Mouse (Mus musculus) limb, embryonic 15.5 days (tissue): Measurements from ENCODE around the gene Ldlrad3. TPM values are rescaled to one million over a fixed set of nuclear protein-coding genes. Genes with fewer than 3 reads are reported as not detected.

Experiments
- ATAC-seq: fragments of 200-750 bp; cut with Nextera tagmentation; 2 replicates; pipeline ENCODE4 v1.8.0; 2017; ENCODE audit warnings: low read depth, moderate TSS enrichment; ENCODE audit not compliant: insufficient number of reproducible peaks, low FRiP score, low TSS enrichment
- H3K27ac ChIP-seq: fragments of 300-500 bp; sonication (generic); 2 replicates; pipeline ENCODE4 v1.5.1; 2015; ENCODE audit warnings: moderate library complexity, mild to moderate bottlenecking, inconsistent platforms
- H3K27me3 ChIP-seq: fragments of 300-500 bp; sonication (generic); 2 replicates; pipeline ENCODE4 v1.6.1; 2015; ENCODE audit warnings: inconsistent platforms
- H3K36me3 ChIP-seq: fragments of 300-500 bp; sonication (generic); 2 replicates; pipeline ENCODE4 v1.6.1; 2015; ENCODE audit warnings: inconsistent platforms
- H3K4me1 ChIP-seq: fragments of 300-500 bp; sonication (generic); 2 replicates; pipeline ENCODE4 v1.6.1; 2015; ENCODE audit warnings: inconsistent platforms
- H3K4me2 ChIP-seq: fragments of 300-500 bp; sonication (generic); 2 replicates; pipeline ENCODE4 v1.6.1; 2015; ENCODE audit warnings: mild to moderate bottlenecking, inconsistent platforms
- H3K4me3 ChIP-seq: fragments of 300-500 bp; sonication (generic); 2 replicates; pipeline ENCODE4 v1.5.1; 2015; ENCODE audit warnings: mild to moderate bottlenecking, inconsistent platforms
- H3K9ac ChIP-seq: fragments of 300-500 bp; sonication (generic); 2 replicates; pipeline ENCODE4 v1.6.1; 2015; ENCODE audit warnings: inconsistent platforms
- H3K9me3 ChIP-seq: fragments of 300-500 bp; sonication (generic); 2 replicates; pipeline ENCODE4 v1.6.1; 2016; ENCODE audit warnings: inconsistent platforms
- WGBS: fragments of 180-500 bp; shearing (Covaris S2); methylation state at CpG from one replicate; pipeline ENCODE4 v1.1.7; 2015; 5-methylcytosine and 5-hydroxymethylcytosine counted together
- polyA plus RNA-seq: library from polyadenylated mRNA; unstranded; fragments of >200 nt; fragmentation: Nextera tagmentation; extraction: Ambion mirVana; gene quantifications from 2 replicates; pipeline ENCODE4 v1.2.1, GENCODE M21; 2015

The Ldlrad3 gene
- 55.1 and 58.3 TPM in 2 replicates for polyA plus RNA-seq

- H3K4me1 ChIP-seq = peaks cover 41% of the 10 kb centered on the region
- peak within 1 kb of the TSS; percentile 69 for H3K9ac ChIP-seq
- no peaks in the 10 kb centered on the region for H3K9me3 ChIP-seq
- under 1% methylated on average over 62 of the region's 77 CpGs for whole genome bisulfite sequencing
- ATAC-seq = peak; percentile 93
- peak within 1 kb of the TSS; percentile 81 for H3K4me3 ChIP-seq
- no peaks in the 10 kb centered on the region for H3K27me3 ChIP-seq
- peak within 1 kb of the TSS; percentile 97 for H3K27ac ChIP-seq
- H3K4me2 ChIP-seq = peak within 1 kb of the TSS; percentile 72
- no peaks in the 10 kb centered on the region for H3K36me3 ChIP-seq
Measured at GRCm38 (mm10) chr2:102185951-102186561, at the start of gene Ldlrad3. Gene Ldlrad3 (minus strand): TSS chr2:102186385.

GRCm38 (mm10) chr2:102231470-102231869 is 45.3 kb upstream of the Ldlrad3 start:
- 14% methylated on average over 5 of the region's 5 CpGs for WGBS
- no peaks in the 10 kb centered on the region for H3K9me3 ChIP-seq
- H3K9ac ChIP-seq = no peak overlapping the region
- H3K36me3 ChIP-seq = no peaks in the 10 kb centered on the region
- no peak overlapping the region for H3K4me3 ChIP-seq
- peak overlapping the region; percentile 87 for H3K27ac ChIP-seq
- H3K4me1 ChIP-seq = peaks cover 20% of the 10 kb centered on the region
- no peaks in the 10 kb centered on the region for H3K27me3 ChIP-seq
- no peak overlapping the region for H3K4me2 ChIP-seq
- ATAC-seq = peak; percentile 86

- H3K4me1 ChIP-seq = peaks cover 20% of the 10 kb centered on the region
- no peak for ATAC-seq
- H3K9ac ChIP-seq = no peak overlapping the region
- H3K27me3 ChIP-seq = no peaks in the 10 kb centered on the region
- WGBS = 94% methylated on average over 2 of the region's 2 CpGs
- H3K4me2 ChIP-seq = no peak overlapping the region
- H3K36me3 ChIP-seq = no peaks in the 10 kb centered on the region
- no peaks in the 10 kb centered on the region for H3K9me3 ChIP-seq
- H3K4me3 ChIP-seq = no peak overlapping the region
- no peak overlapping the region for H3K27ac ChIP-seq
Measured at GRCm38 (mm10) chr2:102229126-102229525, 42.9 kb upstream of the Ldlrad3 start.

GRCm38 (mm10) chr2:102228331-102228730 is 42.1 kb upstream of the Ldlrad3 start:
- WGBS = 53% methylated on average over 5 of the region's 5 CpGs
- Histone ChIP-seq H3K9me3 (no peaks in the 10 kb centered on the region), H3K4me1 (peaks cover 20% of the 10 kb centered on the region), H3K4me3 (no peak overlapping the region), H3K27ac (no peak overlapping the region), H3K27me3 (no peaks in the 10 kb centered on the region), H3K36me3 (no peaks in the 10 kb centered on the region), H3K9ac (no peak overlapping the region), H3K4me2 (no peak overlapping the region)
- no peak for ATAC-seq

GRCm38 (mm10) chr2:102227839-102228238 is 41.7 kb upstream of the Ldlrad3 start:
- Histone ChIP-seq H3K27ac (no peak overlapping the region), H3K27me3 (no peaks in the 10 kb centered on the region), H3K36me3 (no peaks in the 10 kb centered on the region), H3K4me3 (no peak overlapping the region), H3K4me1 (peaks cover 19% of the 10 kb centered on the region), H3K4me2 (no peak overlapping the region), H3K9me3 (no peaks in the 10 kb centered on the region), H3K9ac (no peak overlapping the region)
- ATAC-seq = no peak
- 83% methylated on average over 8 of the region's 8 CpGs for WGBS

- Histone ChIP-seq H3K27me3 (no peaks in the 10 kb centered on the region), H3K9me3 (no peaks in the 10 kb centered on the region), H3K4me3 (no peak overlapping the region), H3K4me1 (peaks cover 7% of the 10 kb centered on the region), H3K4me2 (no peak overlapping the region), H3K36me3 (no peaks in the 10 kb centered on the region), H3K9ac (no peak overlapping the region), H3K27ac (no peak overlapping the region)
- no peak for ATAC-seq
- 77% methylated on average over 15 of the region's 15 CpGs for WGBS
Measured at GRCm38 (mm10) chr2:102226274-102226673, 40.1 kb upstream of the Ldlrad3 start.

- ATAC-seq = no peak
- WGBS = 36% methylated on average over 11 of the region's 11 CpGs
- no peaks in the 10 kb centered on the region for H3K9me3 ChIP-seq
- H3K4me3 ChIP-seq = no peak overlapping the region
- no peaks in the 10 kb centered on the region for H3K4me1 ChIP-seq
- H3K27ac ChIP-seq = no peak overlapping the region
- no peak overlapping the region for H3K4me2 ChIP-seq
- no peaks in the 10 kb centered on the region for H3K36me3 ChIP-seq
- H3K27me3 ChIP-seq = no peaks in the 10 kb centered on the region
- no peak overlapping the region for H3K9ac ChIP-seq
Measured at GRCm38 (mm10) chr2:102223355-102224128, 37.4 kb upstream of the Ldlrad3 start.

- Histone ChIP-seq H3K4me1 (no peaks in the 10 kb centered on the region), H3K36me3 (no peaks in the 10 kb centered on the region), H3K27ac (no peak overlapping the region), H3K4me2 (no peak overlapping the region), H3K27me3 (no peaks in the 10 kb centered on the region), H3K9ac (no peak overlapping the region), H3K9me3 (no peaks in the 10 kb centered on the region), H3K4me3 (no peak overlapping the region)
- ATAC-seq = no peak
- WGBS = 64% methylated on average over 3 of the region's 3 CpGs
Measured at GRCm38 (mm10) chr2:102222749-102223148, 36.6 kb upstream of the Ldlrad3 start.

- Histone ChIP-seq H3K27ac (no peak overlapping the region), H3K4me1 (0 out of 2 replicates have a peak, but pooled peaks cover 2% of the 10 kb centered on the region), H3K9me3 (no peaks in the 10 kb centered on the region), H3K4me3 (no peak overlapping the region), H3K36me3 (no peaks in the 10 kb centered on the region), H3K27me3 (no peaks in the 10 kb centered on the region), H3K4me2 (no peak overlapping the region), H3K9ac (no peak overlapping the region)
- WGBS = 96% methylated on average over 1 of the region's 1 CpGs
- no peak for ATAC-seq
Measured at GRCm38 (mm10) chr2:102216817-102217216, 30.6 kb upstream of the Ldlrad3 start.

- no peak for ATAC-seq
- Histone ChIP-seq H3K9me3 (no peaks in the 10 kb centered on the region), H3K4me3 (no peak overlapping the region), H3K27ac (no peak overlapping the region), H3K4me2 (no peak overlapping the region), H3K4me1 (0 out of 2 replicates have a peak, but pooled peaks cover 2% of the 10 kb centered on the region), H3K9ac (no peak overlapping the region), H3K27me3 (no peaks in the 10 kb centered on the region), H3K36me3 (no peaks in the 10 kb centered on the region)
- WGBS = 17% methylated on average over 4 of the region's 4 CpGs
Measured at GRCm38 (mm10) chr2:102212096-102212495, 25.9 kb upstream of the Ldlrad3 start.

- Histone ChIP-seq H3K27ac (no peak overlapping the region), H3K27me3 (no peaks in the 10 kb centered on the region), H3K9me3 (no peaks in the 10 kb centered on the region), H3K36me3 (no peaks in the 10 kb centered on the region), H3K4me2 (peak overlapping the region; percentile 30), H3K9ac (no peak overlapping the region), H3K4me1 (peaks cover 19% of the 10 kb centered on the region), H3K4me3 (no peak overlapping the region)
- ATAC-seq = no peak
- WGBS = 7% methylated on average over 14 of the region's 14 CpGs
Measured at GRCm38 (mm10) chr2:102205672-102206399, 19.7 kb upstream of the Ldlrad3 start.

- H3K9me3 ChIP-seq = no peaks in the 10 kb centered on the region
- no peak overlapping the region for H3K27ac ChIP-seq
- no peaks in the 10 kb centered on the region for H3K36me3 ChIP-seq
- H3K4me3 ChIP-seq = no peak overlapping the region
- H3K9ac ChIP-seq = no peak overlapping the region
- no peak overlapping the region for H3K4me2 ChIP-seq
- peaks cover 21% of the 10 kb centered on the region for H3K4me1 ChIP-seq
- ATAC-seq = no peak
- no peaks in the 10 kb centered on the region for H3K27me3 ChIP-seq
Measured at GRCm38 (mm10) chr2:102203478-102203877, 17.3 kb upstream of the Ldlrad3 start.
